Mouse (Mus musculus) heart, postnatal 36 days (tissue): ENCODE measurements at regions not wholly inside any gene's neighbourhood (a gene's known extent, or its start where the extent isn't known, plus 50 kb on each side); places are given as distances from the start of the nearest gene placed in this dataset.

Experiments used
- DNase-seq, 2 experiments: peaks; one replicate each; pipeline ENCODE4 v3.0.0; 2021 to 2022
- intact Hi-C: fragments of 180-260 bp; cut with DNase I; formaldehyde crosslinking; loops from one replicate; pipeline ENCODE4 v1.15.1; 2025

- intact Hi-C loops, result no loop called here
- DNase-seq, result peak in 1 of 2 experiments; percentile 5
These were observed 206.3 kb upstream of the Cdyl start for GRCm38 (mm10) chr13:35453222-35453914.

DNA sequence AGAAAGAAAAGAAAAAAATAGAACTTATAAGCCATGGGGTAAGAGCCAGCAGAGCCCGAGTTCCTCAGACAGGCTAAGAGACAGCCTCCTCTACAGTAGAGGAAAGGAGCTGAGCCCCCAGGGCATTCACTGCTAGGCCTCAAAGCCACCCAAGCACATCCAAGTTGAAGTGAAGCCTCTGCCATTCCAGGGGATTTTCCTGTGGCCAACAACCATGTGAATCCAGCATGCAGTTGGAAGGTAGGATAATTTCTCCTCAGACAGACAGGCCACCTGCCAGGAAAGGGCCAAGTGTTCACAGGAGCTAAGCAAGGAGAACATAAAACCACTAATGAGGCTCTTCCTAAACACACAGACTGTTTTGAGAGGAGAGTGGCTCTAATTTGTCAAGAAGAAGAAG is 199.6 kb upstream of the Cdyl start:
- no peak for DNase-seq
- intact Hi-C loops, result no loop called here

DNA sequence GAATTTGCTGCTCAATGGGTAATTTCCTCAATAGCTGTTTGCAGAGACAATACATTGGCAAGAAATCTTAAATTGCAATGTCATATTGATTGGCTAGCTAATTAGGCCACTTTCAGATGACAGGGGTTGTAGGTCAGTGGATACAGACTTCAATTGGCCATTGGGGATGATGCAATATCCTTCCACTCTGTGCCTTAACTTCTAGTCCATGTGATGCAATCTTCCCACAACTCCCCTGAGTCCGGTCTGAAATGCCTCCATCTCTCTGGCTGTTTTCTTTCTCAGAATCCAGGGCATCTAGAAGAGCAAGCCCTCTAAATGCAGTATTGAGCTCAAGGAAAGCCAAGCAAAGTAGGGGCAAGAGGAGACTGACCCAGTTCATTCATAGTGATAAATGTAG is 196.4 kb upstream of the Cdyl start:
- DNase-seq, result peak; percentile 31 to 45
- intact Hi-C loops, result no loop called here

GRCm38 (mm10) chr13:35463850-35464249 is 195.8 kb upstream of the Cdyl start:
- peak; percentile 24 to 27 for DNase-seq
- intact Hi-C loops, result no loop called here

DNA sequence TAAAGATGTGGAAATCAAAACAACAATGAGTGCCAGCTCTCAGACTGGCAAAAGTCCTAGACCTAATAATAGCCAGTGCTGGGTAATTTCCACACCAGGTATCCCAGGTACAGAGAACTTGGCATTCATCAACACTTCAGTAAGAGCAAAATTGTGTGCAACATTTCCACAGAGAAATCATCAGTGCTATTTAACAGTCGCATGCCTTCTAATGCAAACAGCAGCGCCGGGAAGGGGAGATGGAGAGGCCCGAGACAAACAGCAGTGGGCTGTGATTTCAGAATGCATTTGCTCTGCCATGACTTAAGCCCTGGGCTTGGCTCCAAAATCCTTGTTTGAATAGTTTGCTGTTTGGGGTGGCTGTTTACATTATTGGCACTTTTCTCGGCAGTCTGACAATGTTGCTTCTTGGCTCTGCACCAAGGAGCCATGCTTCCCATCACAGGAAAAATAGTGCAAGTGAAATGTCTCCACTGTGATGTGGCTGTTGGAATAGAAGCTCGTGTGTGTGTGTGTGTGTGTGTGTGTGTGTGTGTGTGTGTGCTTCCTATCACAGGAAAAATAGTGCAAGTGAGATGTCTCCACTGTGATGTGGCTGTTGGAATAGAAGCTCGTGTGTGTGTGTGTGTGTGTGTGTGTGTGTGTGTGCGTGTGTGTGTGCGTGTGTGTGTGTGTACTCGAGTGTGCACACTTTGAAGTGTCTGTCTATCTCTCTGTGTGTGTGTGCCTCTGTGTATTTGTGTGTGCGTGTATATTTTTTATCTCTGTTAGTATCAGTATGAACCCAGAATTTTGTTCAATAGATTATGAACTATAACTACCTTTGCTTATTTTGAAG is 190.1 kb upstream of the Cdyl start:
- intact Hi-C loops, result no loop called here
- no peak for DNase-seq

DNA sequence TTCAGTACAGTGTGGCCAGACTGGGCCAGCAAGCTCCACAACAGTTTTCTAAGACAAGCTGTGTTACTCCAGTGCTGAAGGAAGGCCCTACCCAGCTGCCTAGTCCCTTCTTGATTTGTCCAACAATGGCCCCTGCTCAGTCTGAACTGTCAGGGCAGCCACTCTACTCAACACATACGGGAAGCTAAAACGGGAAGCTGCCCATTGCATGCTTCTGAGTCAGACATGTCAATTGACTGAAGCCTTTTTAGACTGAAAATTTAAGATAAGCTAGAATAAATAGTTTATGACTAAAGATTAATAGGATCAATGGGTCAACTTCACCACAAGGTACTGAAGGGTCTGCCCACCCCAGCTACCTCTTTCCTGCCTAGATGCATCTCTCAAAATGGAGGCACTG is 181.4 kb upstream of the Cdyl start:
- intact Hi-C loops, result no loop called here
- DNase-seq, result no peak

DNA sequence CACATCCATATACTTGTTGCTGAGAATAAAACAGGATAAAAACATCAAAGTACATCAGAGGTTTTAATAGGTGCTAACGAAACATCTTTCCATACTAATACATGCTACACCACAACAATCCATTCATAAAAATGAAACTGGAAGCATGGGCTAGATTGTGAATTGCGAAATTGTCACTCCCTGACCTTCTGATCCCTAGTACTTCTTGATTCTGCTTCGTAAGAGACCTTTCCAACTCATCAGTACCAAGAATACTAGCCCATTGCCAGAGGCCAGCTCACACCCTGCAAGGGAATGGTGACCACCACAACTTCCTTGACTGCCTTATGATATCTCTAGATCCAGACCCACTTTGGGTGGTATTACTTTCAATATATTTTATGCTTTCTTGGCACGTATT is 177.3 kb upstream of the Cdyl start:
- DNase-seq, result no peak
- intact Hi-C loops, result no loop called here

DNA sequence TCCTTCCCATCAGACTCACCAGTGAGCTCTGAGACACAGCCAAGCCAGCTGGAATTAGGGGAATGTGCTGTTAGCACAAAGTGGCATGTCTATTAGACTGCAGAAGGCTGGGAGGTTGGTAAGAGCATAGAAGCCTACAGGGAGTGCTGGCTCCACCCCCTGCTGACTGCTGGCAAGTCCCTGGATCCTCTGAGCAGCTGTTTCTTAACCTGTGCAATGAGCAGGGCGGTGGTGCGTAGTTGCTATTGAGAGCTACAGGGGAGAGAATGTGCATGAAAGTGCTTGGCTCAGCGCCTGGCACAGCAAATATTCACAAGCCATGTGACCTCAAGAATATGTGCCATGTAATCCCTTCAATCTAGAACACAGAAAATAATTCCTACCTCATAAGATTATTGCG is 173.5 kb upstream of the Cdyl start:
- DNase-seq, result peak in 1 of 2 experiments; percentile 3
- intact Hi-C loops, result no loop called here

DNA sequence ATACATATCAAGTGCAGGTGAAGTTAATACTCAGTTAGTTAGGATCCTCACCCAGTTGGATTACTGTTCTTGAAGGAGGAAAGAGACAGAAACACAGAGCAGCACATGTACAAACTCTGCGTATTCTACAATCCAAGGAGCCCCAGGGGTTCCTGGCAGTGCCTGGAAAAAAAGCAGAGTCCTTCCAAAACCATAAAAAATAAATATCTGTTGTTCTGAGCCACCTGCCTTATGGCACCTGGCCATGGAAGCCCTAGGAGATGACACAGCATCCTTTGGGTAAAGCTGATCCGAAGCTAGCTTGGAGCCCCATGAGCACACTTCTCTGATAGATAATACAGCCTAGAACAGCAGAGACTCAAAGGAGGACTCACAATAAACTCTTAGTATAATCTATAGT is 159.9 kb upstream of the Cdyl start:
- DNase-seq, result no peak
- intact Hi-C loops, result no loop called here

DNA sequence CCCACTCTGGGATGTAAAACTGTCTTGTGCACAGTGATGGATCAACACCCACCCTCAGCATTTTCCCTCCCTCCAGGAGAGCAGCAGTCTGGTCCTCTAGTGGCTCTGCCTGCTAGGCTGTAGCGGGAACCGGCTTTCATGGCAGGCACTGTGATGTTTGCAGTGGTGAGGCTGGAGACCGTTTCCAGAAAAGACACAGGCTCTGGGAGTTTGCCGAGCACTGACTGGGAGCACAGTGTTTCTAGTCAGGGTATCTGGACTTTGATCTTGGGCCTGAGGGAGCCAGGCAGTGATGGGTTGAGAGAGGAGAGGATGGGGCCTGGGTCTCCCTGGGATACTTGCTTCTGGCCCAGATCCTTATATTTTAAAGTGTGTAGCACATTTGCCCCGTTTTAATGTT is 158.7 kb upstream of the Cdyl start:
- intact Hi-C loops, result no loop called here
- no peak for DNase-seq

DNA sequence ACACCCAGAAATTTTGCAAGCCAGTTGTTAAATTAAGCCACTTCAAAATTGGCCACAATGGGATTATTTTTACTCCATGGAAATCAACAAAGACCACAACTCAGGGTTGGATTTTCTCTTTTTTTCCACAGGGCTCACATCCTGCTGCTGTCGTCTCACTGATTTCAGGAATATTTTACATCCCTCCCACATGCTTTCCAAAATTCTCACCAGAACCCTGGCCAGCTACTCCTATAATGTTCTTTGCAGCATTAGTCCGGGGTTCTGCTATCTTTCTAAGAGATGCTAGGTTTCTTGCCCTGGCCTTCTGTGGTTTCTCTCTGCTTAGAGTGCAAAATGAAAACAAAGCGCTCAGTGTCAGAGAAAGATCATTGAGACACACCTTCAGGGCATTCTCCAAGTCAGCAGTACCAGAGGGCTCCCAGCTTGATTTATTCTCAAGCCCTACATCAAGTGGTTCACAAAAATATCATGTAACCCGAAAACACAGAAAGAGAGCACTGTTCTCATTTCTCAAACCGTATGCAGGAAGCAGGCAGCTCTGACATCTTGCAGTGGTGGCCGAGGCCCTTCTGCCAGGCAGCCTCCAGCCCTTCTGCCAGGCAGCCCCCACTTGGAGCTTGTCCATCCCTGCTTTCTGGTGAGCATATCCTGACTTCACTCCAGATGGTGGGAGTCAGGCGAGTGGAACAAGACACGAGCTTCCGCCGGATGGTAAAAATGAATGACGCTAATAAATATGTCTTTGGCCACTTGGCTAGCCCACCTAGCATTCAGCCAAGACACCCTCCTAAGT is 158.1 kb upstream of the Cdyl start:
- DNase-seq, result no peak
- intact Hi-C loops, result no loop called here

DNA sequence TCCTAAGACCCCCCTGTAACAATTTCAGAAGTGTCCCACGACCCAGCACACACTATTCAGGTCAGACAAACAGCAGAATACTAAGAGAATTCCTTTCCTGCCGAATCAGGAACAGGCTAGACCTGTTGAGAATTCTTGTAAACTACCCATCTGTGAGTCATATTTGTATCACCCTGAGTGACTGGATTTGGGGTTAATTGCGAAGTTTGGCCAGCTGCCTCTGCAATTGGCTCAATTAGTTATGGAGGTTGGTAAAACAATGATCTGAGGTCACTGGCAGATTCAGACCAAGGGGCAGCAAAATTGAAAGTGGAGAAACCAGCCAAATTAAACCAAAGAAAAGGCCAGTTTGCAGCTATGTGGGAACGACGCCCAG is 157.5 kb upstream of the Cdyl start:
- intact Hi-C loops, result no loop called here
- DNase-seq, result peak in 1 of 2 experiments; percentile 14

GRCm38 (mm10) chr13:35503362-35503821 is 156.2 kb upstream of the Cdyl start:
- peak; percentile 57 to 65 for DNase-seq
- intact Hi-C loops, result no loop called here

- DNase-seq, result no peak
- intact Hi-C loops, result no loop called here
These were observed 152.4 kb upstream of the Cdyl start for GRCm38 (mm10) chr13:35507195-35507594.

GRCm38 (mm10) chr13:35512029-35512507 is 147.6 kb upstream of the Cdyl start:
- DNase-seq, result no peak
- intact Hi-C loops, result no loop called here

GRCm38 (mm10) chr13:35513120-35513519 is 146.5 kb upstream of the Cdyl start:
- intact Hi-C loops, result no loop called here
- DNase-seq, result no peak

- intact Hi-C loops, result no loop called here
- DNase-seq, result no peak
These were observed 144.3 kb upstream of the Cdyl start for GRCm38 (mm10) chr13:35515291-35515690.

DNA sequence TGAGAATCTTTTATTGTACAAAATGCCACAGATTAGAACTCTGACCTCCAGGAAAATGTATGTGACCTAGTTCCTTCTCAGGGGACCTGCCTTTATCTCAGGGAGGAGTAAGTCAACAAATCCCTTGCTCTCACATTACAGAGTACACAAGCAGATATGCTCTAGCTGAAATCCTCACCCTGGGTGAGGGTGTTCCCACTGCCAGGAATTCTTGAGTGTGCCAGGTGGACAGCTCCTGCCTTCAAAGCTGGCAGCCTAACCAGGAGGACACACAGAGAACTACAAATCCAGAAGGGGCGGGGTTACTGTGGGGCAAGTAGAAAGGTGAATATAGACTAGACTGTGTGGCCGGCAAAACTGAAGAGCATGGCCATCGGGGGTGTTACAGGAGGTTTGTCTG is 141.9 kb upstream of the Cdyl start:
- intact Hi-C loops, result no loop called here
- no peak for DNase-seq

DNA sequence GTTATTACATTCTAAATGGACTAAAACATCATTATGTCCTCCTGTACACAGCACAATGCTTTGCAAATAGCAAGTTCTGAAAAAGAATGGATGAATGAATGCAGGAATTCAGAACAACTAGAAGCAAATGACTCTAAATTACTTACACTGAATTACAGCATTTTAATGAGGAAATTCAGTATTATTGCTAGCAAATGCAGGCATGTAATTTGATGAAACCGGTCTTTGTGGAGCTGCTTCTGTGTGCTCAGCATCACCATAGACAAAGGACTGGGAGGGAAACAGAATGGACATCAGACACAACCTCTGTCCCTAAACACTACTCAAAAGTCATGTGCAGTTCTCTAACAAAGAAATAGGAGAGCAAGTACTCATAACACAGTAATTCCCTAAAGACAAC is 137.4 kb upstream of the Cdyl start:
- DNase-seq, result no peak
- intact Hi-C loops, result no loop called here

DNA sequence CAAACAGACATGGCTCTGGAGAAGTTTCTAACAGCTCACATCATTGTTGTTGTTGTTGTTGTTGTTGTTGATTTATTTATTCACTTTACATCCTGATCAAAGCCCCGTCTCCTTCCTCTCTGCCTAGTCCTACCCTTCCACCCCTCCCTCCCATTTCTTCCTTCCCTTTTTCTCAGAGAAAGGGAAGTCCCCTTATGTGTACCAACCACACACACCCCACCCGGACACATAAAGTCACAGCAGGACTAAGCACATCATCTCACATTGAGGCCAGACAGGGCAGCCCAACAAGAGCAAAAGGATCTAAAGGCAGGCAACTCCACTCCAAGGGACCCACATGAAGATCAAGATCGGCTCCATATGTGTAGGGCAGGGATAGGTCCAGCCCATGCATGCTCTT is 130.1 kb upstream of the Cdyl start:
- no peak for DNase-seq
- intact Hi-C loops, result no loop called here

- intact Hi-C loops, result loop anchor here (10.0 kb wide), 1 partner anchor 408 kb away; no protein-coding TSS in a partner anchor
- no peak for DNase-seq
These were observed 122.5 kb upstream of the Cdyl start for GRCm38 (mm10) chr13:35537106-35537505.
